Comparison of ENCODE assay signal across 14 mouse cellular contexts in the genomic region with DNA sequence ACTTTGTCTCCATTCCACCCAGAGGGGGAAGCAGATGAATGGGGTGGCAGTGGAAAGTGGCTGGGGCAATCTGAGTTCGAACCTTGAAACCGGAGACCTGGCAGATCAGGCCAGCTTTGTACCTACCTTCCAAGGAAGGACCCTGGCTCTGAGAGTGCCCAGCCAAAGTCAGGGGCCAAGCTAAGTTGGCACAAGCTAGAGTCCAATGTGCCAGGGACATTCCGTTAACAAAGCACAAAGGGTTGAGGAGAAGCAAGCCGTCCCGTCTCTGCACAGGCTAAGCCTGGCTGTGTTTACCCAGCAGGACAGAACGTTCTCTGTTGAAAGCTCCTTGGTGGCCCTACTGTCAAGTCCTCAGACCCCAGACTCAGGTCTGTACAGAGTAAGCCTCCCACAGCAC. TPM values are rescaled to one million over a fixed set of nuclear protein-coding genes. Genes with fewer than 3 reads are reported as not detected.
DNase-seq lines count a peak whose midpoint lies in the region; ATAC-seq and TF ChIP-seq lines count a peak whose summit lies in the region.
"Had no signal": no experiment of that assay in that cellular context is flagged by ENCODE, and none has a peak within 500 bp of the region (broad histone marks: within the 10 kb centered on the region; RNA-seq: fewer than 3 reads in every experiment).

No protein-coding gene starts in this region.

- DNase-seq in cerebellum, adult 11 months = peak; percentile 34
- DNase-seq in kidney, adult 2 months = peak; percentile 40
- no peak for DNase-seq in kidney, postnatal 4 days
- peak; percentile 27 for DNase-seq in urinary bladder, postnatal 14 days (ENCODE audit: low spot score)
- no peak for DNase-seq in urinary bladder, adult 18-20 months (ENCODE audit: low spot score in 2 of 2)
- DNase-seq in Muller cell, postnatal 12 days (ENCODE audit: inconsistent ontology term) = no peak
- DNase-seq: lung, embryonic 14.5 days; thymus, postnatal 25 days had no signal

- no peaks in the 10 kb centered on the region for H3K4me1 ChIP-seq in kidney, adult 2 months (ENCODE audit: control insufficient read depth, insufficient read depth, low read length)

- no peak overlapping the region for H3ac ChIP-seq in myocyte (ENCODE audit: control insufficient read depth, insufficient read length)

- H3K27ac ChIP-seq in kidney, adult 2 months (ENCODE audit: insufficient read depth, low read depth, low read length) = no peak overlapping the region
- H3K27ac ChIP-seq: hindbrain, embryonic 14.5 days; kidney, postnatal 0 days; limb, embryonic 13.5 days had no signal

- no peaks in the 10 kb centered on the region for H3K36me3 ChIP-seq in kidney, adult 2 months (ENCODE audit: control insufficient read depth, insufficient read depth, low read length)
- H3K36me3 ChIP-seq in myocyte (ENCODE audit: control insufficient read depth, insufficient read depth) = no peaks in the 10 kb centered on the region
- H3K36me3 ChIP-seq: limb, embryonic 13.5 days had no signal

- 47% methylated on average over 6 of the region's 6 CpGs for WGBS in kidney, adult 2 months

- no peak for TF ChIP-seq CTCF in kidney, adult 2 months (conservative IDR thresholded peaks at IDR 0.05; ENCODE audit: insufficient read depth, insufficient read length, low read depth, low read length)

- no peaks in the 10 kb centered on the region for H3K27me3 ChIP-seq in kidney, adult 2 months (replicated peaks; ENCODE audit: control insufficient read depth, insufficient read depth, low read length)
- no peaks in the 10 kb centered on the region for H3K27me3 ChIP-seq in myocyte (ENCODE audit: control insufficient read depth, insufficient read depth, insufficient read length)

- no peak for ATAC-seq in cerebellum, adult (ENCODE audit: insufficient number of reproducible peaks, low FRiP score, low TSS enrichment)
- ATAC-seq: forebrain, embryonic 16.5 days had no signal

- no peak for TF ChIP-seq POLR2A in kidney, adult 2 months (IDR thresholded peaks at IDR 0.05; ENCODE audit: low read depth, low read length)
- TF ChIP-seq POLR2A in myocyte (IDR thresholded peaks at IDR 0.05; ENCODE audit: insufficient read length, low read depth) = no peak

- peak overlapping the region; percentile 55 for H3K4me2 ChIP-seq in myocyte (ENCODE audit: low read depth)
- H3K4me2 ChIP-seq: hindbrain, embryonic 14.5 days; limb, embryonic 13.5 days; lung, embryonic 14.5 days had no signal

- no peaks in the 10 kb centered on the region for H3K79me2 ChIP-seq in myocyte (ENCODE audit: control insufficient read depth, insufficient read depth)

- no peak overlapping the region for H3K4me3 ChIP-seq in kidney, adult 2 months (ENCODE audit: insufficient read depth, low read depth, low read length)
- peak overlapping the region; percentile 18 for H3K4me3 ChIP-seq in myocyte
- H3K4me3 ChIP-seq: limb, embryonic 13.5 days had no signal

TF ChIP-seq in myocyte, 11 proteins besides CTCF, POLR2A, EP300 and RAD21:
- TF ChIP-seq TCF12 (IDR thresholded peaks at IDR 0.05; ENCODE audit: insufficient read depth, poor library complexity, severe bottlenecking) = no peak
- no peak for TF ChIP-seq MYOD1 (IDR thresholded peaks at IDR 0.05; ENCODE audit: control insufficient read depth in 1 of 3, insufficient read length in 2 of 3, low read depth in 2 of 3)
- no peak for TF ChIP-seq POLR2AphosphoS2 (IDR thresholded peaks at IDR 0.05; ENCODE audit: insufficient read length, low read depth)
- TF ChIP-seq MYOG (IDR thresholded peaks at IDR 0.05; ENCODE audit: control insufficient read depth in 1 of 3, insufficient read depth in 1 of 3, insufficient read length in 2 of 3, low read depth in 2 of 3) = no peak
- TF ChIP-seq SRF (IDR thresholded peaks at IDR 0.05; ENCODE audit: control insufficient read depth, insufficient read length, low read depth) = no peak
- no peak for TF ChIP-seq TCF3 (IDR thresholded peaks at IDR 0.05; ENCODE audit: insufficient read length, low read depth)
- TF ChIP-seq CEBPB (IDR thresholded peaks at IDR 0.05; ENCODE audit: insufficient read depth, poor library complexity, severe bottlenecking) = no peak
- no peak for TF ChIP-seq MAX (IDR thresholded peaks at IDR 0.05; ENCODE audit: low read depth)
- no peak for TF ChIP-seq USF1 (IDR thresholded peaks at IDR 0.05; ENCODE audit: low read depth)

RNA-seq across cellular contexts. Expression of a gene that starts 19.6 kb away (rescaled TPM):
- 38.8 and 42.7 TPM in 2 replicates for polyA plus RNA-seq in kidney, adult 2 months (2012; rRNA removed)
- 24.0 TPM for polyA plus RNA-seq in myocyte (2012; fragmentation: generic; extraction: Trizol)

Comparison
In these comparisons a context has a peak if more than half of its experiments do, and no peak if none do; other contexts are left out.
1. DNase-seq: peak in cerebellum, adult 11 months (single experiment), kidney, adult 2 months (single experiment) and urinary bladder, postnatal 14 days (single experiment); none in kidney, postnatal 4 days (0 of 2), urinary bladder, adult 18-20 months (0 of 2) and Muller cell, postnatal 12 days (single experiment).